Mouse (Mus musculus): Measurements from ENCODE around the gene Tpx2. TPM values are rescaled to one million over a fixed set of nuclear protein-coding genes. Genes with fewer than 3 reads are reported as not detected.
A peak's percentile ranks its signal among the peaks of the same experiment; 100 is the strongest.

The Tpx2 gene
- polyA plus RNA-seq, 1 experiment from 2014 or later, result 65.6 TPM

DNA sequence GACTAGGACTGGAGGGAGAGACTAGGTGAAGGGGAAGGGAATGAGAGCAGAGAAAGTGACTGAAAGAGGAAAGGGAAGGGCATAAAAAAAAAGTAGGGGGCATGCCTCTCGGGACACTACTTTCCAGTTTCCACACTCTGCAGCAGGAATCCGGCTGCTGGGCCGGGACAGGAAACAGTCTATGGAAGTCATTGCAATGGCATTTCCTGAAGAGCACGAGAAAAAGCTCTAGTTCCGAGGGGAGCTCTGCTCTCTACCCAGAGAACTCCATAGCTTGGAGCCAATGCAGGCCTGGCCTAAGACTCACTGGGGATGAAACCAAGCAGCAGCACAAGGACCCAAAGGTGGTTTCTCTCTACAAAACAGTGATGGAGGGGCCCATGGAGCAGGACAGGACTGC is 26.7 kb upstream of the Tpx2 start:
- whole genome bisulfite sequencing, result 22% methylated on average over 5 of the region's 5 CpGs
- H3K4me3 ChIP-seq, result no peak overlapping the region
- H3K9me3 ChIP-seq (replicated peaks), result no peaks in the 10 kb centered on the region
- H3K9ac ChIP-seq, result no peak overlapping the region
- peak overlapping the region; percentile 90 for H3K27ac ChIP-seq (ENCODE audit: poor library complexity, severe bottlenecking)
- peaks cover 80% of the 10 kb centered on the region for H3K4me1 ChIP-seq (replicated peaks)
- H3K36me3 ChIP-seq, result peaks cover 9% of the 10 kb centered on the region
- no peaks in the 10 kb centered on the region for H3K27me3 ChIP-seq (replicated peaks)
- peak overlapping the region; percentile 31 for H3K4me2 ChIP-seq
- ATAC-seq (ENCODE audit: insufficient number of reproducible peaks, low FRiP score), result peak; percentile 30; the same call in 1 of the 2 replicates

GRCm38 (mm10) chr2:152821566-152821965 is 26.2 kb upstream of the Tpx2 start:
- Histone ChIP-seq H3K9me3 (replicated peaks) (no peaks in the 10 kb centered on the region), H3K9ac (no peak overlapping the region), H3K4me2 (peak overlapping the region; percentile 18; the same call in 1 of the 2 replicates), H3K27ac (ENCODE audit: poor library complexity, severe bottlenecking) (peak overlapping the region; percentile 90), H3K36me3 (peaks cover 10% of the 10 kb centered on the region), H3K4me1 (replicated peaks) (peaks cover 79% of the 10 kb centered on the region), H3K27me3 (replicated peaks) (no peaks in the 10 kb centered on the region), H3K4me3 (no peak overlapping the region)
- ATAC-seq (ENCODE audit: insufficient number of reproducible peaks, low FRiP score), result no peak

GRCm38 (mm10) chr2:152823770-152824169 is 24.0 kb upstream of the Tpx2 start:
- peaks cover 18% of the 10 kb centered on the region for H3K36me3 ChIP-seq
- peaks cover 79% of the 10 kb centered on the region for H3K4me1 ChIP-seq (replicated peaks)
- H3K9ac ChIP-seq, result no peak overlapping the region
- ATAC-seq (ENCODE audit: insufficient number of reproducible peaks, low FRiP score), result no peak
- H3K4me2 ChIP-seq, result 0 out of 2 replicates have a peak overlapping the region, but pooled peaks have one; percentile 1
- no peaks in the 10 kb centered on the region for H3K9me3 ChIP-seq (replicated peaks)
- H3K27me3 ChIP-seq (replicated peaks), result no peaks in the 10 kb centered on the region
- WGBS, result 89% methylated on average over 1 of the region's 1 CpGs
- H3K27ac ChIP-seq (ENCODE audit: poor library complexity, severe bottlenecking), result no peak overlapping the region
- H3K4me3 ChIP-seq, result no peak overlapping the region

GRCm38 (mm10) chr2:152824438-152825167 is 23.2 kb upstream of the Tpx2 start:
- Histone ChIP-seq H3K4me3 (no peak overlapping the region), H3K27ac (ENCODE audit: poor library complexity, severe bottlenecking) (no peak overlapping the region), H3K9ac (no peak overlapping the region), H3K27me3 (replicated peaks) (no peaks in the 10 kb centered on the region), H3K4me2 (0 out of 2 replicates have a peak overlapping the region, but pooled peaks have one; percentile 75), H3K9me3 (replicated peaks) (no peaks in the 10 kb centered on the region), H3K36me3 (peaks cover 11% of the 10 kb centered on the region; the same call in 1 of the 2 replicates), H3K4me1 (replicated peaks) (peaks cover 79% of the 10 kb centered on the region)
- WGBS, result 69% methylated on average over 3 of the region's 3 CpGs
- no peak for ATAC-seq (ENCODE audit: insufficient number of reproducible peaks, low FRiP score)

DNA sequence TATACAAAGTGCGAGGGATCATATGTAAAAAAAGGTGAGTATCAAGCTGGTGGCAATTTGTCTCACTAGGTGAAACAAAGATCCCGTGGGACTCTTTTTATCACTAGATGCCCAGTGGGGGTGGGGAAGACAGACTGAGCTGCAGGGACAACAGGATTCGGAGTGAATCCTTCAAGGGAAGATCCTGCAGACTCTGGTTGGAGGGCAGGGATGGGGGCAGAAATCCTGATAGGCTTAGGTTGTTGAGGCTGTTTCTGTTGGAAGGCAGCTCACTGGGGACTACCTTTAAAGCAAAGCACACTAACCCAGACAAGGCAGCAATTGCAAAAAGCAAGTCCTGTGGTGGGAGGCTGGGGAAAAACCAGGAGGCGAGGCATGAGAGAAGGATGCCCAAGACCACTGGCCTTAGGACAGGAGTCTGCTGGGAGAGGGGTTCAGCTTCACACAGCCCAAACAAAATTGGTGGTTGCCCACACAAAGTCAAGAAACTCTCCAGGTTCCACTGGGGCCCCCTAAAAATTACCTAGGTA is 22.5 kb upstream of the Tpx2 start:
- H3K4me3 ChIP-seq, result peak overlapping the region; percentile 2; the same call in 1 of the 2 replicates
- H3K9ac ChIP-seq, result 0 out of 2 replicates have a peak overlapping the region, but pooled peaks have one; percentile 17
- no peak for ATAC-seq (ENCODE audit: insufficient number of reproducible peaks, low FRiP score)
- H3K9me3 ChIP-seq (replicated peaks), result no peaks in the 10 kb centered on the region
- H3K27ac ChIP-seq (ENCODE audit: poor library complexity, severe bottlenecking), result no peak overlapping the region
- peak overlapping the region; percentile 75 for H3K4me2 ChIP-seq
- peaks cover 76% of the 10 kb centered on the region for H3K4me1 ChIP-seq (replicated peaks)
- H3K27me3 ChIP-seq (replicated peaks), result no peaks in the 10 kb centered on the region
- 61% methylated on average over 4 of the region's 4 CpGs for WGBS
- H3K36me3 ChIP-seq, result peaks cover 11% of the 10 kb centered on the region; the same call in 1 of the 2 replicates

GRCm38 (mm10) chr2:152825713-152826112 is 22.1 kb upstream of the Tpx2 start:
- no peak for ATAC-seq (ENCODE audit: insufficient number of reproducible peaks, low FRiP score)
- H3K4me3 ChIP-seq, result no peak overlapping the region
- H3K9ac ChIP-seq, result no peak overlapping the region
- peaks cover 71% of the 10 kb centered on the region for H3K4me1 ChIP-seq (replicated peaks)
- 87% methylated on average over 2 of the region's 2 CpGs for WGBS
- peak overlapping the region; percentile 75 for H3K4me2 ChIP-seq
- peaks cover 11% of the 10 kb centered on the region; the same call in 1 of the 2 replicates for H3K36me3 ChIP-seq
- no peaks in the 10 kb centered on the region for H3K27me3 ChIP-seq (replicated peaks)
- H3K9me3 ChIP-seq (replicated peaks), result no peaks in the 10 kb centered on the region
- no peak overlapping the region for H3K27ac ChIP-seq (ENCODE audit: poor library complexity, severe bottlenecking)

GRCm38 (mm10) chr2:152826481-152826880 is 21.3 kb upstream of the Tpx2 start:
- Histone ChIP-seq H3K27ac (ENCODE audit: poor library complexity, severe bottlenecking) (no peak overlapping the region), H3K4me1 (replicated peaks) (peaks cover 64% of the 10 kb centered on the region), H3K4me2 (peak overlapping the region; percentile 75), H3K4me3 (0 out of 2 replicates have a peak overlapping the region, but pooled peaks have one; percentile 62), H3K9me3 (replicated peaks) (no peaks in the 10 kb centered on the region), H3K36me3 (peaks cover 11% of the 10 kb centered on the region; the same call in 1 of the 2 replicates), H3K9ac (no peak overlapping the region), H3K27me3 (replicated peaks) (no peaks in the 10 kb centered on the region)
- WGBS, result 55% methylated on average over 3 of the region's 3 CpGs
- ATAC-seq (ENCODE audit: insufficient number of reproducible peaks, low FRiP score), result no peak

DNA sequence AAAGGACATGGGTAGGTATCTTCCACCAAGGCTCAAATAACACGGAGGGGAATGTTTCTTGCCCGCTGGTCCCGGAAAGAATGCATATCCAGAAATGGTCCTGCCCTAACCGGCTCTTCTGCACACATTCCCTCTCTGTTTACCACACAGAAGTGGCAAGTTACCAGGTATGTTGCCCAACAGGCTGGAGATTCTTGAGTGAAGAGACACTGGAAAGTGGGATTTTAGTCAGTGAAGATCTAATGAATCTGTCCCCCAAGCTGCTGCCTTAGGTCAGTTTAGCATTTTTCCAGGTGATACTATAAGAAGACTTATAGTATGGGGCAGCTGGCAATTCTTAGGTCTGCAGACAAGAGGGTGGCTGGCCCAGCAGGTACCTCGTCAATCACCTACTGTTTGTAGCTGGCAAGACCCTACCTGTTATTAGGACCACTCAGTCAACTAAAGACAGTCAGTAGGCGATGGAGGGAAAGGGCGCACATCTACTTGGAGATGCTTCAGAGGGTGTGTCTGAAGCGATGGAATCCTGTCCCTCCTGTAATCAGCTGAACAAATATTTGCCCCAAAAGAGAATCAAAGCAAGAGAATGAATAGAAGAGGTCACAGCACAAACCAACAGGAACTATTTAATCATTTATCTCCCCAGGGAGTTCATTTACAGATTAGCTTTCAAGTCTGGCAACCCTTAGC is 20.3 kb upstream of the Tpx2 start:
- Histone ChIP-seq H3K27me3 (replicated peaks) (no peaks in the 10 kb centered on the region), H3K9ac (peak overlapping the region; percentile 91), H3K4me1 (replicated peaks) (peaks cover 54% of the 10 kb centered on the region), H3K36me3 (peaks cover 11% of the 10 kb centered on the region; the same call in 1 of the 2 replicates), H3K4me2 (peak overlapping the region; percentile 75), H3K4me3 (peak overlapping the region; percentile 62), H3K9me3 (replicated peaks) (no peaks in the 10 kb centered on the region), H3K27ac (ENCODE audit: poor library complexity, severe bottlenecking) (peak overlapping the region; percentile 98; the same call in 1 of the 2 replicates)
- WGBS, result 73% methylated on average over 8 of the region's 8 CpGs
- ATAC-seq (ENCODE audit: insufficient number of reproducible peaks, low FRiP score), result no peak

DNA sequence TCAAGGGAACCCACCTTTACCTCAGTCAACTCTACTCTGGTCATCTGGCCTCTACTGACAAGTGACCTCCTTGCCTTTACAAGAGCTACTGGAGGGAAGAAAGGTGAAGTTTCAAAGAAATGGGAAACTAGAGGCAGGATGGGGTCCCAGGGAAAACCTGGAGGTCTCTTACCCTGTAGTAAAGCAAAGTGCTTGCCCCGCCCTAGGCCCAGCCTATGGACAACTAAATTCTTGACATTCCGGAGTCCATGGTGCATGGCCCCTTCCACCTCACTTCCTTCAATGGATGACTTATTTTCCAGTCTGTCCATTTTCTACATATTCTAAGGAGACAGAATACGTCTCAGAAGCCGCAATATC is 19.8 kb upstream of the Tpx2 start:
- ATAC-seq (ENCODE audit: insufficient number of reproducible peaks, low FRiP score), result no peak
- Histone ChIP-seq H3K4me2 (peak overlapping the region; percentile 75), H3K9me3 (replicated peaks) (no peaks in the 10 kb centered on the region), H3K27ac (ENCODE audit: poor library complexity, severe bottlenecking) (peak overlapping the region; percentile 98), H3K4me3 (peak overlapping the region; percentile 62), H3K27me3 (replicated peaks) (no peaks in the 10 kb centered on the region), H3K4me1 (replicated peaks) (peaks cover 51% of the 10 kb centered on the region), H3K9ac (peak overlapping the region; percentile 91), H3K36me3 (peaks cover 11% of the 10 kb centered on the region; the same call in 1 of the 2 replicates)
- WGBS, result 50% methylated on average over 4 of the region's 4 CpGs

DNA sequence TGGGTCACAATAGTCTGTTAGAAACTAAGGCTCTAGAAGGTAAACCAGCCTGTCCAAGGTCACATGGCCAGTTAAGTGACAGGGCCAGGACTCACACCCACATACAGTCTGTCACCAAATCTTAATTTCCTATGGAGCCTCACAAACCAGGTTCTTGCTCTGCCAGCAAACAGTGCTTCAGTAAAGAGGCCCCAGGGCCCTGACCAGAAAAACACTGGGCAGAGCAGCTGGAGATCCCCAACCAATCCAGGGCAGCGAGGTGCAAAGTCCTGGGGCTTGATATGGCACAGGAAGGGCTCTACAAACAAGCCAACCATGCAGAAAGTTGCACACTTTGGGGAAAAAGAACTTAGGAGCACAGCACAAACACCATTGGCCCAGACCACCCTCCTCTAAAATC is 19.2 kb upstream of the Tpx2 start:
- Histone ChIP-seq H3K4me3 (peak overlapping the region; percentile 62), H3K4me2 (peak overlapping the region; percentile 75), H3K9me3 (replicated peaks) (no peaks in the 10 kb centered on the region), H3K9ac (peak overlapping the region; percentile 91), H3K27me3 (replicated peaks) (no peaks in the 10 kb centered on the region), H3K36me3 (peaks cover 11% of the 10 kb centered on the region; the same call in 1 of the 2 replicates), H3K4me1 (replicated peaks) (peaks cover 51% of the 10 kb centered on the region), H3K27ac (ENCODE audit: poor library complexity, severe bottlenecking) (peak overlapping the region; percentile 98)
- 20% methylated on average over 1 of the region's 1 CpGs for WGBS
- no peak for ATAC-seq (ENCODE audit: insufficient number of reproducible peaks, low FRiP score)

DNA sequence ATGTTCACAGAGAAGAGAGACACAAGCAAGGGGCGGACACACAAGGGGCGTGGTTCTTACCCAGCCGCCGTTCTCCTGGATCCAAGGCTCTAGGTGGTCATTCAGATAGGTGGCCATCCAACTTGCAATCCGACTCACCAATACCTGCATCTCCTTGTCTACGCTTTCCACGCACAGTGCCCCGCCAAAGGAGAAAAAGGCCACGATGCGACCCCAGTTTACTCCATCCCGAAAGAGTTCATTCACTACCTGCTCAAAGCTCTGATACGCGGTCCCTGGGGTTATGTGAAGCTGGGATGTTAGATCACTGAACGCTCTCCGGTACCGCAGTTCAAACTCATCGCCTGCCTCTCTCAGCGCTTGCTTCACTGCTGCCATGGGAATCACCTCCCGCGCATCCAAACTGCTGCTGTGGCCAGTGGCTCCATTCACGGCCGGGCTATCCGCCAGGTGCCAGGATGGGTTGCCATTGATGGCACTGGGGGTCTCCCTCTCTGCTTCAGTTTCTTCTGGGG is 18.3 kb upstream of the Tpx2 start:
- Histone ChIP-seq H3K27me3 (replicated peaks) (no peaks in the 10 kb centered on the region), H3K36me3 (peaks cover 11% of the 10 kb centered on the region; the same call in 1 of the 2 replicates), H3K27ac (ENCODE audit: poor library complexity, severe bottlenecking) (peak overlapping the region; percentile 98), H3K9me3 (replicated peaks) (no peaks in the 10 kb centered on the region), H3K4me1 (replicated peaks) (peaks cover 51% of the 10 kb centered on the region), H3K4me2 (peak overlapping the region; percentile 75), H3K4me3 (peak overlapping the region; percentile 62), H3K9ac (peak overlapping the region; percentile 91)
- 65% methylated on average over 23 of the region's 23 CpGs for WGBS
- no peak for ATAC-seq (ENCODE audit: insufficient number of reproducible peaks, low FRiP score)

Measured in heart, embryonic 12.5 days (tissue).